Mouse (Mus musculus): ENCODE measurements around the gene 4930467E23Rik. TPM values are rescaled to one million over a fixed set of nuclear protein-coding genes. Genes with fewer than 3 reads are reported as not detected.
"Not testable (repeated sequence)": the region's sequence is repeated elsewhere in the genome, so short reads cannot be mapped to it uniquely, and the experiment has no call there.

4930467E23Rik gene
- total RNA-seq, 2 experiments from 2014 or later = not detected

DNA sequence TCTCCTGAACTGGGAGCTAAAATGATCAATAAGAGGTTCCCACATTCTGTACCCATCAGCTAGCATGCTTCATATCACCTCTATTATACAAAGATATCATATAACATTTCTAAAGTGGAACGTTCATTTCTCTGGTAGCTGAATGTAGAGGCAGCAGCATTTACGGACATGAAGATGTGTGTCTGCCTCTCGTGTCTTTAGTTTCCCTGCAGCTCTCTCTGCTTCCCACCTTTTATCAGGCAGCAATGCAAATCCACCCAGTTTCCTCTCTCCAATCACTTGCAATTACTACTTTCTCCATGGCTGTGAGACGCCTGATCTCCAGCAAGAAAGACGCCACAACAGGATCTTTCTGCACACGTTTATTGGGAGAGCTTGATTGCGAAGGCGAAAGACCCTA is 49.5 kb downstream of the 4930467E23Rik start:
- DNase-seq = not testable (repeated sequence)

DNA sequence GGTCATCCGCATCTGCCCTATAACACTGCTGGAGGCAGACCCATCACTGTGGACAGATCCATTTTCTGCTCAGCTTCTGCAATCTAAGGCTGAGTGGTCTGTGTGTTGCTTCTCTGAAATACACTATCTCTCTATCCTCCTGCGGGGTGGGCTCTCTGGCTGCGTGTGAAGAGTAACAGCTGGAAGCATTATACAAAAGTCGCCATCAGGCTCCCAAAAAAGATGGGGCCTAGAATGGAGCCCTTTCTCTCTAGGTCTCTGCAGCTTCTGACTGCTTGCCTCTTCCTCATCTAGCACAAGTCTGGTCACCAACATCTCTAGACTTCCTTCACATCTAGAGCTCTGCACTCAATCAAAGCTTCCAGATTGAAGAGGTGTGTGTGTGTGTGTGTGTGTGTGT is 50.8 kb downstream of the 4930467E23Rik start:
- DNase-seq; intact Hi-C loops (cut with DNase I): not testable (repeated sequence)

More for the DNA sequence above, 49.5 kb downstream of the 4930467E23Rik start:
- intact Hi-C loops (cut with DNase I) = not testable (repeated sequence)

DNA sequence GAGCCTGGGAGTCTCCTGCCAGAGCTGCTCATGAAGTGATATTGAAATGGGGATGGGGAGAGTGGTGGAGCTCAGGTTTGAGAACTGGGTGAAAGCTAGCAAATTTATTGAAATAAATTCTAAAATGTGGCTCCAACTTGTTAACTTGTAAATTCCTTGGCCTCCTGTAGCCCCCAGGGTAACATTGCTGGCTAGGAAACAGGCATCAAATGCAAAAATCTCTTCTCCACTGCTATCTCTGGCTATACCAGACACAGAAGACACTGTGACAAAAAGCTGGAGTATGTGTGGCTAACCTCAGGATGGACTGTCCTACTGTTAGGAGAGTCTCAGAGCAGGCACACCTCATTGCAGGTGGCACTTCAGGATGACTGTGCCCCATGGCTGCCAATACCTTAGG is 51.3 kb downstream of the 4930467E23Rik start:
- intact Hi-C loops (cut with DNase I); DNase-seq: not testable (repeated sequence)

GRCm38 (mm10) chr8:19781328-19782114 is 52.1 kb downstream of the 4930467E23Rik start:
- DNase-seq; intact Hi-C loops (cut with DNase I): not testable (repeated sequence)

DNA sequence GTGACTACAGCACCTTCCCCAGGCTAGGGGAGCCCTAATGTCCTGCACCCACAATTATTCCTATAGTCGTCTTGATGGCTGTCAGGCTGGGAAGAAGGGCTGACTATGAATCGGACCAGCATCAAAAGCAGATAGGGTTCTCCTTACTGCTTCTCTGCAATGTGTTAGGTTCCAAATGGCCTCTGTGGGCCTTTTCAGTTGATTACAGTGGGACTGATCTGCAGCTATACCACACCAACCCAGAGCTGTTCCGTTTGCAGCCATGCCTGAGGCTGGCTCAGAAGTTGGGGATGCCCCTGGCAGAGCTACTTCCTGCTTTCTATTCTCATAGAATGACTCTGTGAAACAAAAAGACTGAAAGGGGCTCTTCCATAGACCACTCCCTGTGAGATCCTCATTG is 53.4 kb downstream of the 4930467E23Rik start:
- DNase-seq; intact Hi-C loops (cut with DNase I): not testable (repeated sequence)

GRCm38 (mm10) chr8:19783860-19784259 is 54.5 kb downstream of the 4930467E23Rik start:
- intact Hi-C loops (cut with DNase I); DNase-seq: not testable (repeated sequence)

DNA sequence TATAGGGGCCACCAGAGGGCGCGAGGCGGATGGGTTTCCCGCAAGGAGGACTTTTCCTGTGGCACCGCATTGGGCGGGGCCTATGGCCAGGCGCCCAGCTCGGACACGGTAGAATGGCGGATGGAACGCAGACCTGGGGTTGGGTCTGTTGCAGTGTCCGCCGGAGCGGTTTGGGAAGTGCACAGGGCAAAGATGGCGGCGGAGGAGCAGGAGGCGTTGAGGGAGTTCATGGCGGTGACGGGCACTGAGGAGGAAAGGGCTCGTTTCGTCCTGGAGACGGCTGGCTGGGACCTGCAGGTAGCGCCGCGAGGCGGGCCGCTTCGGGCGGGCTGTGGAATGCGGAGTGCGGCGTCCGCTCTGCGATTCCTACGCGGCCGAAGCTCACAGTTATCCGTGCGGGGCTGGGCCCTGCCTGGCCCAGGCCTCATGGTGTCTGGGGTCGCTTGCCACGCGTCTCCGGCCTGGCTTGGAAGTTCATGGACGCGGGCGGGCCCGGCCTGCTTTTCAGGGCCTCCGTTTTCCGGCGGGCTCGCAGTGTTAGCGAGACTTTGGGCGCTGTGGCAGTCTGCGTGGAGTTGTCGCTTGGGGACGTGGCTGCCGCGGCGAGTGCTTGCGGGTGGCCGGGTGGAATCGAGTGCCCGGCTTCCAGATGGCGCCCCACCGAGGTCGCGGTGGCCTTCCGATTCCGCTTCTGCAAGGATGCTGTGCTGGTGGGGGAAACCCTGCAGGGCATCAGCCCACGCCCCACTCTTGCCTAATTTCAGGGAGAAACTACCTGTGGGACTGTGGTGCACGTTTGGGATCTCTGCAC is 55.4 kb downstream of the 4930467E23Rik start:
- peak; percentile 99 to 100 for DNase-seq
- intact Hi-C loops (cut with DNase I) = not testable (repeated sequence)

GRCm38 (mm10) chr8:19792696-19793095 is 63.3 kb downstream of the 4930467E23Rik start:
- intact Hi-C loops (cut with DNase I) = not testable (repeated sequence)

More at GRCm38 (mm10) chr8:19792696-19793095, 63.3 kb downstream of the 4930467E23Rik start:
- DNase-seq = not testable (repeated sequence)

Other genes with a start within 250 kb of the 4930467E23Rik start
- gene Defb7, start 234.5 kb upstream of the 4930467E23Rik start, total RNA-seq (2021) = not detected
- not detected for gene Gm31371, start 173.8 kb downstream of the 4930467E23Rik start, total RNA-seq (2021)

Measured in gastrocnemius, postnatal 36 days (tissue).